Mouse (Mus musculus): ENCODE data around the gene Fosb.

DNA sequence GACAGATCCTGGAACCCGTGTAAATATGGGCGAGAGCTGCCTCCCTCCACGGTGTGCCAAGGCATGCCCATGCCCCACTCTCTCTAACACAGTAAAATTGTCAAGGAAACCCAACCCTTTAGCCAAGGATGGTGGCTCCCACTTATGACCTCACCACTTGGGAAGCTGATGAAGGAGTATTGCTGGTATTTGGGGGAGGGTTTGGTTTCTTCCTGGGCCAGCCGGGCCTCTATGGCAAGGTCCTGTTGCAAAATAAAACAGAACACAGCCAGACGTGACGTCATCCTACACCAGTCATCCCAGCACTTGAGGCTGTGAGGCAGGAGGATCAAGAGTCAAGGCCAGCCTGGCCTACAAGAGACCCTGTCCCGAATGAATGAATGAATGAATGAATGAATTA is 28.7 kb upstream of the Fosb start:
- TF ChIP-seq CTCF (IDR thresholded peaks at IDR 0.05; ENCODE audit: low read depth, low read length) (no peak), POLR2A (IDR thresholded peaks at IDR 0.05; ENCODE audit: extremely low read depth, insufficient read depth, low read length) (no peak)

Data from liver, adult 2 months (tissue).